Mouse (Mus musculus): Measurements from ENCODE around the gene Popdc3.
"Not testable (repeated sequence)": the region's sequence is repeated elsewhere in the genome, so short reads cannot be mapped to it uniquely, and the experiment has no call there.

Popdc3 gene

GRCm38 (mm10) chr10:45177798-45178197 is at the start of gene Popdc3:
Gene Popdc3, plus strand, starts transcription at chr10:45178098.
- not testable (repeated sequence) for DNase-seq (ENCODE audit: extremely low read depth, low read depth)

GRCm38 (mm10) chr10:45129105-45129504 is 48.8 kb upstream of the Popdc3 start:
- no peak for DNase-seq (ENCODE audit: extremely low read depth, low read depth)

GRCm38 (mm10) chr10:45130004-45130403 is 47.9 kb upstream of the Popdc3 start:
- DNase-seq (ENCODE audit: extremely low read depth, low read depth): peak; percentile 65

DNA sequence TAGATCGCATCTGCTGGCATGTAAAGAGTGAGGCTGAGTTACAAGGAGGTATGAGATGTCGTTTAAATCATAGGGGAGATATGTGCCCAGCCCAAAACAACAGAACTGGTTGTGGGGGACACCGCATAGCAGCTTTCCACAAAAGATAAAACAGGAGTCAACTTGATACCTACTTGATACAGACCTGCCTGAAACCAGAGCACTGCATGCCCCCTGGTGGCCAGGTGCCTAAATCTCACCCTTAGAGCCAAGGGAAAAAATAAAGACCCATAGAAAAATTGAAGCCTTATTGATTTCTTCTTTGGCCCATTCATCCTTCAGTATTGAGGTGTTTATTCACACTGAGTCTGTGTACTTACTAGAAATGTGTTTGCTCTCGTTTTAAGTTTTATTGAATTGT is 45.5 kb upstream of the Popdc3 start:
- DNase-seq (ENCODE audit: extremely low read depth, low read depth): no peak

GRCm38 (mm10) chr10:45136806-45137205 is 41.1 kb upstream of the Popdc3 start:
- no peak for DNase-seq (ENCODE audit: extremely low read depth, low read depth)

- no peak for DNase-seq (ENCODE audit: extremely low read depth, low read depth)
Measured at GRCm38 (mm10) chr10:45139910-45140309, 38.0 kb upstream of the Popdc3 start.

DNA sequence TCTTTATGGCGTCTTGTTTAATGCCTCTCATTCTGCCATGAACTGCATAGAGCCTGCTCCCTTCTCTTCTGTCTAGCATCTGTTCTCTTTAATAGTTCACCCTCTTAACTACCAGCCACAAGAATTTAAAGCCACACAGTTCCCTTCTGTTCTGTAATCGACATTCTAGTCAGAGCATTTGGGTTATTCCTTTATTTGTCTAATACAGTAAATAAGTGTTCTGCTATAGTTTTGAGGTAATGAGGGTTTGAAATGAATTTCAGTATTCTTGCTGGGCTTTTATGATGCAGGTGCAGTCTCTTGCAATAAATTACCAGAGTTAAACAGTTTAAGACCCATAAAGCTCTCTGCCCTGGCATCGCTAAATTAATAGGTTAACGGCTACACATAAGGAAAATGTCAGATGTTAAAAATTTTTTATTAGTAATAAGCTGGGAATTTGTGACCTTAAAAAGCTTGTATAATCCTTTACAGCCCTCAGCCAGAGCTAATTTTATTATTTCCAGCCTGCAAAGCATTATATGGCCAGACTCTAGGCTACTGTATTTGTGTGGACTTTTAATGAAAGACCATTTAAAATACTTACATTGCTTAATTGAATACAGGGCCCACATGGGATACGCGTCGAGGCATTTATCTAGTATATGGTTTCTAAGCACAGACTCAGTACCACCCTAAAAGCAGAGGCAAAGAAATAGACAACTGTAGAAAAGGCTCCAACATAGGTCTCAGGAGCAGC is 37.3 kb upstream of the Popdc3 start:
- DNase-seq (ENCODE audit: extremely low read depth, low read depth): no peak

- no peak for DNase-seq (ENCODE audit: extremely low read depth, low read depth)
Measured at GRCm38 (mm10) chr10:45142359-45142758, 35.5 kb upstream of the Popdc3 start.

DNA sequence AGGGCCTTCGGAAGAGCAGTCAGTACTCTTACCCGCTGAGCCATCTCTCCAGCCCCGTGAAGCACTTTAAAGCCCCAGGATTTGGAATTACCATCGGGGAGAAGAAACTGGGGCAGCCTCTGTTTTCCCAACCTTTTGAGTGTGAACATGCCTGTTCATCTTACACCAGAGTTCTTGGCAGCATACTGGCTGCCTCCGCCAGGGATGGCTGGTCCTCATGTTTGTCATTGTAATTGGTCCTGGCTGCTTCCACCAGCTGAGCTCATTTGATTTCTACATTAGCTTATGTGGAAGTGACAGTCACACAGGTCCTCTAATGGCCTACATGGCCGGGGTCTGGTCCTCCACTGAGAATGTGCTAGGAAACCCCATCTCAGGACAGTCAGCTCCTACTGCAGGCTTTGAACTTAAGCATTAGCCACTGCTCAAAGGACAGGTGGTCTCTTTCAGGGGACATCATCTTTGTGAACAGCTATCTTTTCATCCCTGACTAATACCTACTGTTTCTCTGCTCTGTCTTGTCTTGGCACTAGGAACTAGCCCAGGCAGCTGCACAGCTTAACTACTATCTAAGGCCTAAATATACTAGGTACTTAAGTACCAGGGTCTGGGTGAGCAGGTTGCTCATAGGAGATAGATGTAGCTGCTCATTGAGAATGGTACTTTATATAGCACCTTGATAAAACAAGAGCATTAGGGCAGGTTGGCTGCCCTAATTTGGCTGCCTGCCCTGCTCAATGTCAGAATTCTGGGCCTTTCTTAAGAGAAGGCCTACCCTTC is 33.7 kb upstream of the Popdc3 start:
- no peak for DNase-seq (ENCODE audit: extremely low read depth, low read depth)

DNA sequence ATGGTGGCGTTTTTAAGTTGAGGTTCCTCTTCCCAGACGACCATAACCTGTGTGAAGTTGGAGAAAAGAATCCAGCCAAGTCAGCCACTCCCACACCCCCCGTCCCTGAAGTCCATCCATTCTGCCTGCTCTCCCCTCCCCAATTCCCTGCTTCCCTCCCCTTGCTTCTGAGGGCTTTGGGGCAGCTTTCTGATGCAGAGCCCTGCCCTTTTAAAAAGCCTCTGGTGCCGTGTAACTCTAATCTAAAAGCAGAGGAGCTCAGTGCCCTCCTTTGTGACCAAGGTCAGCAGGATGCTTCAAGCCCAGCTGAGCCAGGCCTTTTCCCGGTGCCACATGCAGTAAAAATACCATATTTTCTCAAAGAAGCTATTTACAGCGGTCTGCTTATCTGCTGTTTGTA is 31.1 kb upstream of the Popdc3 start:
- DNase-seq (ENCODE audit: extremely low read depth, low read depth): no peak

DNA sequence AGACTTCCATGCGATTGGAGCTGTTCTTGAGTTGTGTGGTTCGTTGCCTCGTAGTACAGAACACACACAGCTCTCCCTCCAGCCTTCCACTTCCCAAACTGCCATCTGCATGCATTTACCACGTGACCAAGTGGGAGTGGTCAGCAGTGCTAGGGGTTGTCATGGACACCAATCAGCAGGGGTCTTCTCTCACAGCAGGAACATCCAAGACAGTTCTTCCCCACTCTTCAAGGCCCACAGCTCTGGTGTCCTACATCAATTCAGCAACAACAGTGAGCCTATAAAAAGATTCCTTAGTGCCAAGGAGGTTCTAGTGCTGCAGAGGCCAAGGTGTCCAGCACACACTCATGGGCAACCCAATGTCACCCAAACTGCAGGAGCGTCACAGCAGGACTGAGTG is 26.8 kb upstream of the Popdc3 start:
- no peak for DNase-seq (ENCODE audit: extremely low read depth, low read depth)

GRCm38 (mm10) chr10:45151771-45152692 is 25.9 kb upstream of the Popdc3 start:
- no peak for DNase-seq (ENCODE audit: extremely low read depth, low read depth)

- no peak for DNase-seq (ENCODE audit: extremely low read depth, low read depth)
Measured at GRCm38 (mm10) chr10:45154557-45155060, 23.3 kb upstream of the Popdc3 start.

DNA sequence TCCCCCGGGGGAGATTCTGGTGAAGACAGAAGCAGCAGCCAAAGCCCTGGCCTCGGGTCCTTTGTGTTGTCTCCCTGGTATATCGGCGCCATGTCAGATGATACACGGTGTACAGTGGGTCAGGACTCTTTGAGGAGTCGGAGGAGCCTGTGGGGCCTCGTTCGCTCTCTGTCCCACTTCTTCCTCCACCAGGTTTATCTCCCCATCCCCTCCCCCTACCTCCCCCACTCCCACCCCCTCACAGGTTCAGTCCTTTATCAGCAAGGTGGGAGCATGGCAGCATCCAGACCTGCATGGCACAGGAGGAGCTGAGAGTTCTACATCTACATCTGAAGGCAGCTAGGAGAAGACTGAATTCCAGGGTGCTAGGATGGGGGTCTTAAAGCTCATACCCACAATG is 12.0 kb upstream of the Popdc3 start:
- DNase-seq (ENCODE audit: extremely low read depth, low read depth): no peak

DNA sequence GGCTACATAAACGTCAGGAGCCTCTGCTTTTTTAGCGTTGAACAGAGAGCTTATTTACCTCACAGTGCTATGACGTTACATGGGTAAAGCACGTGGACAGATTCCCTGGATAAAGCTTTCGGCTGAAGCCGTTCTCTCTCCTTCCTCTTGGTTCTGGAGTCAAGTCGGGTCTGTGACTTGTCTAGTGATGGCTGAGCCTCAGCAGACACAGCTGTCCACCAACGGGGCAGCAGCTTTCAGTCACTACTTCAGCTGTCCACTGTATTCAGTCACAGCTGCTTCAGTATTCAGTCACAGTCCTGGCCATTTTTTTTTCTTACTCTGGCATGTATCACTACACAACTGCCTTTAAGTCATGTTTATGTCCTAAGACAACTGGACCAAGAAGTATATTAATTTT is 4.0 kb upstream of the Popdc3 start:
- no peak for DNase-seq (ENCODE audit: extremely low read depth, low read depth)

- no peak for DNase-seq (ENCODE audit: extremely low read depth, low read depth)
Measured at GRCm38 (mm10) chr10:45174345-45174744, 3.6 kb upstream of the Popdc3 start.

DNA sequence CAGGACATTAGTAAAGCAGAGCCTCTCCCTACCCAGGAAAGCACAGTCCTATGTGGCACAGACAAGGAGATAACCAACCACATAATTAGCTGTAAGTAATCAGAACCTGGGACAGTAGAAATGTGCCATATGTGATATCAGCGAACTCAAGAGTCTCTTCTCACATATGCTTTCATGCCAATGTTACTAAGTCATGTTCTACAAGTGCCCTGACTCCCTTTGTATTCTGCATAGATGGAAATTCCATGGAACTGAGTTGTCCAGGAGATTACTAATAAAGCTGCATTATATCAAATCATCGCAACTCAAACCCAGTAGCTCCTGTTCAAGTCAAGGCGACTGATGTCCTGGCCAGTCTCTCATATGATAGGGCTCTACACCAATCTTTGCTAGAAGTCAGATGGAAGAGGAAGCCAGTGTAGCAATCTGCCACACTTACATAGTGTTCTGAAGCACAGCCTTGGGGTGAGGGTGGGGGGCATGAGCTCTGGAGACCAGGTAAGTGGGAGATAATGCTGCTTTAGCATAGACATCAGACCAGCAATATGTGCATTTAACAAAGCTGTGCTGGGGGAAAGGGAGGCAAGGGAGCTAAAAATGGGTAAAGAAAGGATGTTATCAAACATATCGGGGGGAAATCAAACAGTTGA is 2.9 kb downstream of the Popdc3 start:
- no peak for DNase-seq (ENCODE audit: extremely low read depth, low read depth)

DNA sequence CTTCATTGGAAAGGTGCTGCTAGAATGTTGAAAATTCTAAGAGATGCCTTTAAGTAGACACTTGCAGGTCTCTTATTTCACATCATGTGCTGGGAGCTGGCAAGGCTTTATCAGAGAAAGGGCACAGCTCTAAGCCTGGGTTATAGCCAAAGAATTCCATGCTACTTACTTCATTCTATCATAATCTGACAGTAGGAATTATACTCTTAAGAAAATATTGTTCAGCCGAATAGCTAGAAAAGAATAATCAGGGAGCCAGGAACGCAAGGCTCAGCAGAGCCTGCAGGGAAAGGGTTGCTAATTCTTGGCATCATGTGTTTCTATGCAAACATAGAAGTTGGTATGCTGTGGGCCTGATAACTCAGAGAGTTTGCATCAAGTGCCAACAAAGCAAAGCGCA is 3.4 kb downstream of the Popdc3 start:
- no peak for DNase-seq (ENCODE audit: extremely low read depth, low read depth)

- no peak for DNase-seq (ENCODE audit: extremely low read depth, low read depth)
Measured at GRCm38 (mm10) chr10:45185457-45185856, 7.6 kb downstream of the Popdc3 start.

DNA sequence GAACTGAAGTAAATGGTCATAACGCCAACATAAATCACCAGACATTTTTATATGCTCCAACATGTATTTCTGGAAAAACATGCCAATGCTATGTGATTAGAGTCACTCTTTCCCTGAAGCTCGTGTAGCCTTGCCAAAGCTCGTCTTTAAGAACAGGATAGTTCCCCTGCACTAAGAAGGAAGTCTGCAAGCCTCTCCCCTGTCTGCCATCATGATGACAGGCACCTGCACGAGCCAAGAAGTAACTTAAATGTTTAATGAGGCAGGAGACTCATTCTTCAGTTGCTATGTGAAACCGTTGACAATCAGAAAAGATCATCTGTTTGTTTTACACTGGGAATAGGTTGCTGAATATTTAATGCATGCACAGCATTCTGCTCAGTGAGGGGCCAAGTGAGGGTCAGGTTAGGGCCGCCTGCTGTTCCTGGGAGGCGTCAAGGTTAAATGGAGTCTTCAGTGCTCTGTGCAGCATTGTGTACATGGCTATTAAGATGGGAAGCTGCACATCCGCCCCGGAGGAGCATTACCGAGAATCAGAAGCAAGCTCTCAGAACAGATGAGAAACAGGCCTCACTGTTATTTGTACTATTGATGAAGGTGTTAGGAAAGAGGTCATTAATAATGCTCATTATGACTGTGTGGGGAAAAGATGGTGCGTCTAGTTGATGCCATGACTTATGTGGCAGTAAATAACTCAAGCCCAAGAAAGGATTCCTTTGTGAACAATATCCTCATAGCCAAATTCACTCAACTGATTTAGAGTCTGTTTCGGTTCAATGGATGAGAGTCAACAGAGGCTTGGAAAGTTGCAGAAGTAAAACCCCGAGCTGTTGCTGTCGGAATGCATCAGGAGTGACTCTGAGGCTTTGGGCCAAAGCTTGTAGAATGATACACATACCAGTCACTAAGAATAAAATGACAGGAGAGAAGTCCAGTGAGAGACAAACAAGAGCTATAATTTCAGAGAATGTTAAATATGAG is 15.7 kb downstream of the Popdc3 start:
- no peak for DNase-seq (ENCODE audit: extremely low read depth, low read depth)
